Mouse (Mus musculus) hematopoietic multipotent progenitor cell, adult 10-12 weeks (in vitro differentiated cells): ENCODE measurements around the gene Gab3. TPM values are rescaled to one million over a fixed set of nuclear protein-coding genes. Genes with fewer than 3 reads are reported as not detected.

ENCODE experiments used
- polyA plus RNA-seq: library from polyadenylated mRNA; stranded (reverse); fragments of >175 nt; gene quantifications from 2 replicates; pipeline ENCODE4 v1.2.3, GENCODE M21; 2012; ENCODE audit warnings: low replicate concordance

The Gab3 gene
- 2.1 and 3.1 TPM in 2 replicates for polyA plus RNA-seq

GRCm38 (mm10) chrX:75084774-75085508, at the start of gene Gab3:
Gene Gab3, minus strand, starts transcription at chrX:75085458.

GRCm38 (mm10) chrX:75130467-75131160, 45.4 kb upstream of the Gab3 start, which contains the start of gene Mpp1:
Gene Mpp1, minus strand, starts transcription at chrX:75131016.

GRCm38 (mm10) chrX:75095369-75096162, 10.3 kb upstream of the Gab3 start, which contains the start of gene Dkc1:
Gene Dkc1, plus strand, starts transcription at chrX:75095854.

Other genes starting within 250 kb of the Gab3 start
- not detected in 2 replicates for gene Gm5936, start 248.3 kb downstream of the Gab3 start, polyA plus RNA-seq
- gene Dkc1, start 10.4 kb upstream of the Gab3 start, polyA plus RNA-seq, result 3.0 and 8.9 TPM in 2 replicates
- gene Mpp1, start 45.6 kb upstream of the Gab3 start, polyA plus RNA-seq, result 10.3 and 14.8 TPM in 2 replicates
- not detected in 2 replicates for gene Smim9, start 78.3 kb upstream of the Gab3 start, polyA plus RNA-seq